Mouse (Mus musculus) testis, adult 2 months (tissue): ENCODE measurements around the gene Spg7. TPM values are rescaled to one million over a fixed set of nuclear protein-coding genes. Genes with fewer than 3 reads are reported as not detected.

Experiments used
- H3K27ac ChIP-seq: fragments of 200-500 bp; 2 replicates; pipeline ENCODE4 v1.5.1; 2012; ENCODE audit warnings: low read depth, low read length; ENCODE audit not compliant: control insufficient read depth, insufficient read depth
- H3K27me3 ChIP-seq: fragments of 200-500 bp; 2 replicates; pipeline ENCODE4 v1.6.1; 2012; ENCODE audit warnings: mild to moderate bottlenecking, low read length, moderate library complexity; ENCODE audit not compliant: control insufficient read depth, insufficient read depth
- H3K36me3 ChIP-seq: fragments of 200-500 bp; 2 replicates; pipeline ENCODE4 v1.6.1; 2012; ENCODE audit warnings: mild to moderate bottlenecking, low read length; ENCODE audit not compliant: control insufficient read depth, insufficient read depth
- H3K4me1 ChIP-seq: fragments of 200-500 bp; 2 replicates; pipeline ENCODE4 v1.6.1; 2012; ENCODE audit warnings: low read length; ENCODE audit not compliant: control insufficient read depth, insufficient read depth
- H3K4me3 ChIP-seq: fragments of 200-500 bp; 2 replicates; pipeline ENCODE4 v1.5.1; 2012; ENCODE audit warnings: low read depth, mild to moderate bottlenecking, low read length, moderate library complexity, mixed read lengths; ENCODE audit not compliant: control insufficient read depth
- CTCF ChIP-seq: fragments of 200-500 bp; IDR thresholded peaks from 2 replicates; pipeline ENCODE4 v1.5.1; 2012; ENCODE audit warnings: low read depth, mild to moderate bottlenecking, inconsistent platforms, low read length, moderate library complexity; ENCODE audit not compliant: control insufficient read depth, insufficient read depth, insufficient replicate concordance
- POLR2A ChIP-seq: fragments of 200-500 bp; IDR thresholded peaks from 2 replicates; pipeline ENCODE4 v1.6.1; 2012; ENCODE audit warnings: low read depth, mild to moderate bottlenecking, inconsistent platforms, low read length, moderate library complexity; ENCODE audit not compliant: control insufficient read depth
- polyA plus RNA-seq: library from polyadenylated mRNA; depleted of rRNA; stranded (reverse); fragments of >200 nt; gene quantifications from 2 replicates; pipeline ENCODE4 v1.2.3, GENCODE M21; 2012

The Spg7 gene
- polyA plus RNA-seq, 1 experiment: 101 TPM

- H3K36me3 ChIP-seq: no peaks in the 10 kb centered on the region
- no peak overlapping the region for H3K27ac ChIP-seq
- peaks cover 8% of the 10 kb centered on the region for H3K4me1 ChIP-seq
- TF ChIP-seq POLR2A (no peak), CTCF (no peak)
- H3K4me3 ChIP-seq: peak overlapping the region; percentile 28
- no peaks in the 10 kb centered on the region for H3K27me3 ChIP-seq
Measured at GRCm38 (mm10) chr8:123117744-123118143, 55.0 kb downstream of the Spg7 start.

- Histone ChIP-seq H3K36me3 (no peaks in the 10 kb centered on the region), H3K4me1 (peaks cover 15% of the 10 kb centered on the region), H3K27me3 (no peaks in the 10 kb centered on the region), H3K4me3 (no peak overlapping the region), H3K27ac (no peak overlapping the region)
- TF ChIP-seq POLR2A (no peak), CTCF (no peak)
Measured at GRCm38 (mm10) chr8:123122059-123122458, 59.3 kb downstream of the Spg7 start.

DNA sequence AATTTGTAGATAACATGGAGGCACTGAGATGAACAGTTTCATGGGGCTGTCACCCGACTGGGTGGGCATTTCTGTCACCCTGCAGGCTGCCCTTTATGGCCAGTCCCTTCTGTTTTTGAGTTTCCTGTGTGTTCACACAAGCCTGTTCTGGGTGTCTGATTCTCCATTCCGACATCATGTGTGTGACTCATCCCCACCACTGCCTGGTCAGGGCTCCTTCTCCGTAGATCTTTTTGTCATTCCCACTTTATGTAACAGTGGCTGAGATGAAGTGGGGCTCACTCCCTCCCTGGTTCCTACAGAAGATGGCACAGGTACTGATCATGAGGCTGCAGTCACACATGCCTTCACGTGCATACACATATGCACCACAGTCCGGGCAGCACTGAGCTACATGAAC lies 59.9 kb downstream of the Spg7 start:
- Histone ChIP-seq H3K4me1 (peaks cover 13% of the 10 kb centered on the region), H3K27me3 (no peaks in the 10 kb centered on the region)
- TF ChIP-seq POLR2A (no peak), CTCF (no peak)

DNA sequence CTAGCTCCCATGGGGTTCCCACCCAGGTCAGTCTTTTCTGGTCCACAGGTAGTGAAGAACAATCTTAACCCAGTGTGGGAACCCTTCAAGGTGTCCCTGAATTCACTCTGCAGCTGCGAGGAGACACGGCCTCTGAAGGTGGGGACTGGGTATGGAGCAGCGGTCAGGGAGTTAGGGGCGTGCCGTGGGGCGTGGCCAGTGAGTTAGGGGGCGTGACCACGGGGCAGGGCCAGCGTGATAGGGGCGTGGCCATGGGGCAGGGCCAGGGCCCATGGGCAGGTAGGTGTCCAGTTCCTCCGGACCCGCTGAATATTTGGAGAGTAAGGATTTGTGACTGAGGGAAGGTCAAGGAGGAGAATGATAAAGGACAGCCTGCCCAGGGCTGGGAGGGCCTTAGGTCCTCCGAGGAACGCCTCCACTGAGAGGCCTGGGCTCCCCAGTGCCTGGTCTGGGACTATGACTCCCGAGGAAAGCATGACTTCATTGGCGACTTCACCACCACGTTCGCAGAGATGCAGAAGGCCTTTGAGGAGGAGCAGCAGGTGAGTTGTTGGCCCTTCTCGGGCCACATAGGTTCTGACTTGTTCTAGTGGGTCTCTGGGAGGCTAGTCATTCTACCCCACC lies 63.6 kb downstream of the Spg7 start:
- Histone ChIP-seq H3K4me3 (peak overlapping the region; percentile 4; the same call in 1 of the 2 replicates), H3K4me1 (peaks cover 13% of the 10 kb centered on the region), H3K27me3 (no peaks in the 10 kb centered on the region), H3K36me3 (no peaks in the 10 kb centered on the region), H3K27ac (no peak overlapping the region)
- no peak for TF ChIP-seq CTCF
- no peak for TF ChIP-seq POLR2A

More for the DNA sequence above, 59.9 kb downstream of the Spg7 start:
- no peak overlapping the region for H3K4me3 ChIP-seq
- no peaks in the 10 kb centered on the region for H3K36me3 ChIP-seq
- H3K27ac ChIP-seq: no peak overlapping the region

GRCm38 (mm10) chr8:123131041-123131440 lies 68.3 kb downstream of the Spg7 start:
- Histone ChIP-seq H3K4me3 (no peak overlapping the region), H3K27me3 (no peaks in the 10 kb centered on the region), H3K27ac (no peak overlapping the region), H3K36me3 (no peaks in the 10 kb centered on the region), H3K4me1 (peaks cover 23% of the 10 kb centered on the region)
- TF ChIP-seq POLR2A: no peak
- no peak for TF ChIP-seq CTCF

GRCm38 (mm10) chr8:123132953-123133352 lies 70.2 kb downstream of the Spg7 start:
- Histone ChIP-seq H3K27me3 (no peaks in the 10 kb centered on the region), H3K4me1 (peaks cover 15% of the 10 kb centered on the region), H3K36me3 (no peaks in the 10 kb centered on the region), H3K4me3 (no peak overlapping the region), H3K27ac (no peak overlapping the region)
- TF ChIP-seq CTCF: peak; percentile 71; the same call in 1 of the 2 replicates
- no peak for TF ChIP-seq POLR2A

- H3K4me3 ChIP-seq: peak overlapping the region; percentile 80
- H3K27ac ChIP-seq: no peak overlapping the region
- no peaks in the 10 kb centered on the region for H3K36me3 ChIP-seq
- H3K27me3 ChIP-seq: no peaks in the 10 kb centered on the region
- H3K4me1 ChIP-seq: peaks cover 15% of the 10 kb centered on the region
- TF ChIP-seq POLR2A (no peak), CTCF (no peak)
Measured at GRCm38 (mm10) chr8:123134149-123134713, 71.5 kb downstream of the Spg7 start.
